Mouse (Mus musculus) cerebellum, adult 9-11 months (tissue): Measurements from ENCODE around the gene Olfr1415.
"Not testable (repeated sequence)": the region's sequence is repeated elsewhere in the genome, so short reads cannot be mapped to it uniquely, and the experiment has no call there.

ENCODE experiments used
- DNase-seq: peaks from one replicate; pipeline ENCODE4 v3.0.0; 2022

Olfr1415 gene

GRCm38 (mm10) chr1:92496001-92496400, at the start of gene Olfr1415:
Olfr1415 (minus strand) TSS chr1:92496101.
- no peak for DNase-seq

- DNase-seq: no peak
Measured at GRCm38 (mm10) chr1:92539071-92539470, 43.2 kb upstream of the Olfr1415 start.

GRCm38 (mm10) chr1:92536972-92537371, 41.1 kb upstream of the Olfr1415 start:
- no peak for DNase-seq

- no peak for DNase-seq
Measured at GRCm38 (mm10) chr1:92523764-92524163, 27.9 kb upstream of the Olfr1415 start.

GRCm38 (mm10) chr1:92521376-92521775, 25.5 kb upstream of the Olfr1415 start:
- peak; percentile 47 for DNase-seq

- DNase-seq: no peak
Measured at GRCm38 (mm10) chr1:92519046-92519445, 23.1 kb upstream of the Olfr1415 start.

GRCm38 (mm10) chr1:92518561-92518960, 22.7 kb upstream of the Olfr1415 start, which contains the start of gene Olfr1414:
Olfr1414 (minus strand) TSS chr1:92518661.
- no peak for DNase-seq

GRCm38 (mm10) chr1:92515390-92515789, 19.5 kb upstream of the Olfr1415 start:
- no peak for DNase-seq

GRCm38 (mm10) chr1:92511646-92512045, 15.7 kb upstream of the Olfr1415 start:
- DNase-seq: not testable (repeated sequence)

GRCm38 (mm10) chr1:92485013-92485412, 10.9 kb downstream of the Olfr1415 start, which contains the start of gene Olfr1416:
Olfr1416 (minus strand) TSS chr1:92485113.
- no peak for DNase-seq

- DNase-seq: no peak
Measured at GRCm38 (mm10) chr1:92474066-92474578, 21.8 kb downstream of the Olfr1415 start.

GRCm38 (mm10) chr1:92473165-92474041, 22.5 kb downstream of the Olfr1415 start, which contains the start of gene Ndufa10:
Ndufa10 (minus strand) TSS chr1:92473860.
- DNase-seq: peak; percentile 91

- no peak for DNase-seq
Measured at GRCm38 (mm10) chr1:92468891-92469290, 27.0 kb downstream of the Olfr1415 start.

- no peak for DNase-seq
Measured at GRCm38 (mm10) chr1:92458416-92458815, 37.5 kb downstream of the Olfr1415 start.

- peak; percentile 76 for DNase-seq
Measured at GRCm38 (mm10) chr1:92457758-92458157, 38.1 kb downstream of the Olfr1415 start.

GRCm38 (mm10) chr1:92453751-92454445, 42.0 kb downstream of the Olfr1415 start:
- no peak for DNase-seq

GRCm38 (mm10) chr1:92448293-92448692, 47.6 kb downstream of the Olfr1415 start:
- DNase-seq: no peak

GRCm38 (mm10) chr1:92441453-92442063, 54.3 kb downstream of the Olfr1415 start:
- no peak for DNase-seq

- no peak for DNase-seq
Measured at GRCm38 (mm10) chr1:92440066-92440750, 55.7 kb downstream of the Olfr1415 start.
